Mouse (Mus musculus) 3T3-L1 (cell line): ENCODE measurements at regions not wholly inside any gene's neighbourhood (a gene's known extent, or its start where the extent isn't known, plus 50 kb on each side); places are given as distances from the start of the nearest gene placed in this dataset.
"Not testable (repeated sequence)": the region's sequence is repeated elsewhere in the genome, so short reads cannot be mapped to it uniquely, and the experiment has no call there.

Source experiments
- DNase-seq: peaks from one replicate; pipeline ENCODE4 v3.0.0-alpha.2; 2015; ENCODE audit warnings: low read depth, low spot score

DNA sequence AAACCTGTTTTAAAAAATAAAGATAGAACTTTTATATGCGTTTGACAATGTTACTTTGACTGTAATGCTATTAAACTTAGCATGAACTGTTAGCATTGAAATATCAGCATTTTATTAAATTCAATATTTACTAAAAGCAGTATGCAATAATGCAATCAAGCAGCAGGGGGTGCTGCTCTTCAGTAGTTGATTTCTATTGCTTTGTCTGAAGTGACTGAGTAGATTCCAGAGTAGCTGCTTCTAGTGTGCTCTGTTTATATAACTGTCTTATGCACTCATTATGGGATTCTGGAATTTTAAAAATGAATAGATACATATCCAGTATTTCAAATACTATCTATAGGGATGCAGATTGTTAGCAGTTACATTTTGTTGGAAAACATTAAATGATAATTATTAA is 146.2 kb downstream of the Gm28710 start:
- DNase-seq = peak; percentile 74

DNA sequence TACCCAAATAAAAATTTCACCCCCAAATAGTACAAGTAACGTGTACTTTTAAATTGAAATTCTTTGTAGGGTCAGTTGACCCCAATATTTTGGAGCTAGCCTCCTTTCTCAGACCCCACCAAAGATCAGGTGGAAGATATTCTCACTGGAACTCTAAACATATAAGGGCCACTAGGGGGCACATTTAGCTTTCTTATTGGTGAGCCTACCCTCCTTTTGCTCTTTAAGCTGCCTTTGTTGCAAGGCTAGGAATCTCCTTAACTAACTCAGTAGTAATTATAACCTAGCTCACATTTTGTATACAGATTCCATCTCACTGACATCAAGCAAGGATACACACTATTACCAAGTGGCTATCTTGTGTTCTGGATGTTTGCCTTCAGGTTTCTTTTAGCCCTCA is 155.8 kb downstream of the Gm28710 start:
- DNase-seq = peak; percentile 73

DNA sequence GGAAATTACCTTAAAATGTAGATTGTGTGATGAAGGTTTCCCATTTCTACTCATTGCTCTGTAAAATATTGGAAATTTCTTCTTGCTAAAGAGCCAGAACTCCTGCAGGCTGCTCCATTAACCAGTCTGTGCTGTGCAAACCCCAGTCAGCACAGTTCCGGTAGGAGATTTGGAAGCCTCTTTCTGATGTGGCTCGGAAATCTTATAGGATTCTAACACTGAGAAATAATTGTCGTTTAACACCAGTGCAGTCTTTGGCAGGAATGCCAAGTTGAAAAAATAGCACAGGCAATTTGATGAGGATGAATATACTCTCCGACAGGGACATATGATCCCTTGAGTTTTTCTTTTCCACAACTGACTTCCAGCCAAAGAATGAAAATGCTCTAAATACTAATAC is 176.1 kb downstream of the Gm28710 start:
- DNase-seq = no peak

DNA sequence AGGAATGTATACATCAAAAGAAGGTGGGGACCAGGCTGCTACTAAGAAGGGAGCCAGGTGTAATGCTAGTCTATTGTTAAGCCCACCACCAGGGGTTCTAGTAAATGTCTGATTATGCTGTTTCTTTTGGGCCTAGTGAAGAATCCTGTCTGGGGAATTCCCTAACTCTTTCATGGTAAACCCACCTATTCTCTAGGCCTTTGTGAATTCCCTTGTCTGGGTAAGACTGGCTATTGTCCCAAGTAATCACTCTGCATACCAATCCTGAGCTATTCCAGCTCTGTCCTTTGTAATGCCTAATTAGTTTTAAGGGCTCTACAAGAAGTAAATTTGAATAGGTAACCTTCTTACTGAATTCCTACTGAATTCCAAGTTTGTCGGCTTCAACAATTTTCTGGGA is 177.2 kb downstream of the Gm28710 start:
- not testable (repeated sequence) for DNase-seq

DNA sequence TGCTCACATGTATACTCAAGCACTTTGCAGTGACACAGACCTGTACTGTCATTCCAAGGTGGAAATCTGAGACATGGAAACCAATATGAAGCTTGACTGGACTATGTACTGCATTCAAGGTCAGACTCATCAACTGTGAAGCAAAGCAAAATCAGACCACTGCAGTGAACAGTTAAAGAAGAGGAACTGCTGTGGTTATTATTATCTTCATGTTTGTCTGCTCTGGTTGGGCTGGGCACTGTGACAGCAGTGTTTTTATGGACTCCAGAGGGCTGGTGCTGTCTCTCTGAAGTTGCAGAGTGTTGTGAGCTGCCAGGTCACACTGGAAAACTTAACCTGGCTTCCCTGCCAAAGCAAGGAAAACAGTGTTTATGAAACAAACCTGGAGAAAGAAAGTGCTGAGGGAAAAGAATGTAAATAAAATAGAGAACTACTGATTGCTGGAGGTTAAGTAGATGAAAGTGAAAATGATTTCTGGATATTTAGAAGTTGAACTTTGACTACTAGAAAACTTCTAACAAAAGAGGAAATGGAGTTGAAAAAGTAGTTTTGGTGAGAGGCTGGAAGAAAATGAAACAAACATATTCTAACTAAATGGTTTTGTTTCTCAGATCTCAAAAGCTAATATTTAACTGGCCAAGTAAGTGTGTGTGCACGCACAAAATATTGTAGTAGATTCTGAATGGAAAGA is 181.7 kb downstream of the Gm28710 start:
- DNase-seq = no peak

DNA sequence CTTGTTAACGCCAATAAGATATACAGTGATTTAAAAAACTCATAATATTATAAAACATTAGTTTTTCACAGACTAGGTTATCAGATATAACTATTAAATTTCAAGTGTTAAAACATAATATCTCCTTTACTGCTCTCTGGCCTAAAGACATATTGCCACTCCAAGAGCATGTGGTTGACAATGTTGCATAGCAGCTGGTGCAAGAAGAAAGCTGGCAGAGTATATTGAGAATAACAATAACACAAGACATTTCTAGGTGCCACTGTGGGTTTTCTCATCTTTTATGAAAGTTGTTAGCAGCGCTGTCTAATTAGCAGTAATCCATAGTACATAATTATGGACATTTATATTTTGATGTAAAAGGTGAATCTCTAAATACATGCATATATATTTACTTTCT is 184.4 kb downstream of the Gm28710 start:
- DNase-seq = no peak

DNA sequence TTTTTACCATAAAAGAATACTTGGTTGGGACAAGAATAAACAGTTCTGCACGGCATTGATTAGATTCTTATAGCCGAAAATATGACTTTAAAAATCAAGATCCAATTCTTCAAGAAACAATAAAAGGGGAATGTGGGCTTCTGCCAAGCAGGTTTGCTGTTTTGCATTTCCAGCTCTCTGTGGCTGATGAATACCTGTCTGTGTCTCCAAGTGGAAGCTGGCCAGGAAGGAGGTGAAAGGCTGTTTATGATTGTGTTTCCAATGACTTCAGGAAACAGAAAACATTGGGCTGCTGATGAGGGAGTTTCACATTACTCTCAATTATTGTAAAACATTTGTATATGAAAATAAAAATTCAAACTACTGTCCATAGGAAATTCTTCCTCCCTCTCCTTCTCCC is 193.3 kb downstream of the Gm28710 start:
- no peak for DNase-seq

DNA sequence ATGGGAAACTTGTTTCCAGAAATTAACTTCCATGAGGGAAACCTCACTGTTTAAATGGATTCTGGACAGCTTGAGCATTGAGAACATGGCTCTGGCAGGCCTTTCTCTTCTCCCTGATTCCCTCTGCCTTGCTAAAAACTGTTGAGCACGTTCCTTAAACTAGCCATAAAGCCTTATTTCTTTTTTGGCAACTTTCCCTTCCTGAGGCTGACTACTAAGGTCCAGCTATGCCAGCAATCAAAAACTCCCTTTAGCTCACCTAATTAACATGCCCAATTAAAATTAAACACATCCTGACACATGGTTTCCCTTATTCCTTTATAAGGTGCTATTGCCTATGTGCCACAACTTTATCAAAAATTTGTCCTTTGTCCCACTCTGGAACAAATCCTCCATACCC is 199.9 kb downstream of the Gm28710 start:
- DNase-seq = no peak

DNA sequence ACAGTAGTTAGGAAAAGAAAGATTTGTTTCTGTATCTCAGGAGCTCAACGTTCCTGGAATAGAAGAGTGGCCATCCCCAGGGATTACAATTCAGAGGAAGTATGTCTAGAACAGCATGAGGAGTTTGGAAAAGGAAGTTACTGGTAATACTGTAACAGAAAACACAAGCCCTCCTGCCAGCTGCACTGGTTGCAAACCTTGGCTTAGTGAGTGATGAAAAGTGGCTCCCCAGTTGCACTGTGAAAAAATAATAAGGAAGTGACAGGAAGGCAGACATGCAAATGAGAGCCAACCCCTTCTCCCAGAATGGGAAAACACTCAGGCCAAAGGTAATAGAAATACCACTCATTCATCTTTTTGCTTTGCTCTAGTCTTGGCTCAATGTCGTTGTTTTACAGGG is 207.6 kb downstream of the Gm28710 start:
- no peak for DNase-seq

DNA sequence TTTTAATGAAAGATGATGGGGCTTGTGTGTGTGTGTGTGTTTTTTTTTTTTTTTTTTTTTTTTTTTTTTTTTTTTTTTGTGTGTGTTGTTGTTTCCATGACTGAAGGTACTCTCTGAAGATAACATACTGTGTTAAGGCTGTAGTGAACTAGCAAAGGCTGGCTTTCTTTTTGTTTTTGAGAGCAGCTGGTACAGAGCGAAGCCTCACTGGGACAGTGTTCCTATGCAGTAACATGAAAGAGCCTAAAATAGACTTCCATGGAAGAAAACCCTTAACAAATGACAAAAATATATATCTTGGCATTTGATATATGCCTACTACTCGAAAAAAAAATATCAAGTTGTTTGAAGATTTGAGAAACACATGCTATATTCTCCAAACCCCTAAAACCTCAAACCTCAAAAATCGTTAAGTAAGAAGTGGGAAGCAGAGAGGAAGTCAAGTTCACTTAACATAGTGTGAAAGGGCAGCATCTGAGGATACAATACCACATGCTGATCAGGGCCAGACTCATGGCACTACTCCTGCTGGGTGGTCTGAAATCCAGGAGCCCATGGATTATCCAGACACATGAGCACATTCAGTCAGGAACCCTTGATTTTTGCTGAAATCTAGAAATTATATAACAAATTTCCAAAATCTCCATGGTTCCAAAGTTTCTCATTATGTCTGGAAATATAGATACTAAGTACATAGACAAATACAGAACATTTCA is 215.4 kb downstream of the Gm28710 start:
- no peak for DNase-seq

DNA sequence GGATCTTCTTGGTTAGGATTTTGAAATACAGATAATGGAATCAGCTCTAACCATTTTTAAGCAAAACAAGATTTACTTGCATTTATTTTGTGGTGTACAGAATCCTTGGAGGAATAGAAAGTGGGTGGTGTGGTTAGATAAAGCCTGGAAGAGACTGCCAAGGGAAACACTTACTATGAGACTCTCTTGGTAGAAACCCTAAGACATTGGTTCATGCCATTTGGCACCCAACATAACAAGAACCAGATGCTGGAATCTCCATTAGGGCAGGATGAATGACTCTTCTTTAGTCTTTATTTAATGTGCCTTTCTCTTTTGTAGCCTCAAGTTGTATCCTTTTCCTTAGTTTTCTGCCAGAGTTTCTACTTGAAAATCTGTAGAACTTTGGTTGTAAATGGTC is 230.0 kb downstream of the Gm28710 start:
- DNase-seq = peak; percentile 80

DNA sequence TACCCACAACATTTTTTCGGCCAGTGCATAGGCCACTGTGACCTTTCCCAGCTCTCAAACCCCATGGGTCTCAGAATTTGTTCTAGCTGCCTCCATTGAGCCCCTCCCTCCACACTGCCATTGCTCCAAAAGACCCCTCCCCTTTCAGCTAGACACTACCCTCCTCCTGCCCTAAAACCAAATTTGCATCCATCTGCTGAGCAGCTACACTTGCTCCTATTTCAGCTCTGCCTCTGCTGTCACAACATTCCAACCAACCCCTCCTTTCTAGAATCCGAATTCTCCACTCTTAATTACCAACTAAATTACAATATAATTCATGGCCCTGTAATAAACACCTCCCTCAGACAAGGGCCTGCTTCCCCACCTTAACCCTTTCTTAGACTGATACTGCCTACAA is 262.3 kb downstream of the Gm28710 start:
- no peak for DNase-seq

DNA sequence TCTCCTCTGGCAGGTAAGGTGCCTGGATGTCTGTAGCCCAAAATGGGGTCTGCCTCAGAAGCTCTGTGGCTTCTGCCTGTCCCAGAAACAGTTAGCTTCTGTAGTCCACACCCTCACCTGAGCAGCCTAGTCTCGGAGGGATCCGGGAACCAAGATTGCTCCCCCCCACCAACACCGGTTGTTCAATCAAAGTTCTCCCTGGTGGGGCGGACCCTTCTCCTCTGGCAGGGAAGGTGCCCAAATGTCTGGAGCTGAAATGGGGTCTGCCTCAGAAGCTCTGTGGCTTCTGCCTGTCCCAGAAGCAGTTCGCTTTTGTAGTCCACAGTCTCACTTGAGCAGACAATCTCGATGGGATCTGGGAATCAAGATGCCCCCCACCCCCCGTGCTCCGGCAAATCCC is 273.0 kb downstream of the Gm28710 start:
- no peak for DNase-seq

DNA sequence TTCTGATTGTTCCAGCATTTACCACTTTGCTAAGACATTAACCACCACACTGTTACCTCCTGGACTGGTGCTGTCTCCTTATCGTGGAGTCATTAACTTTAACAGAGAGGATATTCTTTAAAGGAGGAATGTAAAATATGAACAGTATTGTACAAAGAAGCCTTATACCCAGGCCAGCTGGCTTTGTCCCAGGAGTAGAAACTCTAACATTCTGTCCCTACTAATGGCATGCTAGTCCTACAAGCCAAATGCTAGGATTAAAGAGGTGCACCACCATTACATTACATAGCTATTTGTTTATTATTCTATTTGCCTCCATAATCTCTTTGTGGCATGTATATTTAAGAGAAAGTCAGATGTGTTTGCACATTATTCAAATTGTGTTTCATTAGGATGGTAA is 288.8 kb downstream of the Gm28710 start:
- DNase-seq = peak; percentile 5

DNA sequence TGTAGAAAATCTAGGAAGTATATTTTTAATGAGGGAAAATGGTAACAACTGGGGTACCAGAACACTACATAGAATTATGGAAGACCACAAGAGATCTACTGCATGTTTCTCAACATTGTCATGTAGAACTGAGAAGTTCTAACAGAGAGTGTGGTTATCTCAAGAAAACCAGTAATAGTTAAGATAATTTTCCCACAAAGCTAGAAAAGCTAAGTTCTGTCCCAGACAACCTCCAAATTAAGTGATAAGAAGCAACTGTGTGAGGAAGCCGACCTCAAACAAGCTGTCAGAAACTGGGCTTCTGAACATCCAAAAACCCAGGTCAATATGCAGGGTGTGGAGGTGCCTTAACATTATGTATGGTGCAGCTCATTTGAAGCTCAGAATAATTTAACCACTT is 261.4 kb upstream of the Speer4f2 start:
- DNase-seq = no peak

DNA sequence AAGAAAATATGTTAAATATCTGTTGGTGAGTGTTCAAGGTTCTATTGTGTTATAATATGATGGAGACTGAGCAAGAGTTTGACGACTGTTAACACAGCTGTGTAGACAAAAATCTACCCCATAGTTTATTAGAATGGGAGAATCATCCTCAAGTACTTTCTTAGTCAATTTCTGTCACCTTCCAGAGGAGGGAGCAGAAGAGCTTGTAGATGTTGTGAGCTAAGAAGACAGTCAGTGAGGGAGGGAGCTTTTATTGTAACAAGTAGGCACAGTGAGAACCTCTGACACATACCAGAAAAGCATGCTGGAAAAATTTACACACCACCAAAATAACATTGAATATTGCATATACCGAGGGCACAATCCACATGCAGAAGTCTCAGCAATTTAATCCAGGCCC is 261.0 kb upstream of the Speer4f2 start:
- DNase-seq = peak; percentile 74

DNA sequence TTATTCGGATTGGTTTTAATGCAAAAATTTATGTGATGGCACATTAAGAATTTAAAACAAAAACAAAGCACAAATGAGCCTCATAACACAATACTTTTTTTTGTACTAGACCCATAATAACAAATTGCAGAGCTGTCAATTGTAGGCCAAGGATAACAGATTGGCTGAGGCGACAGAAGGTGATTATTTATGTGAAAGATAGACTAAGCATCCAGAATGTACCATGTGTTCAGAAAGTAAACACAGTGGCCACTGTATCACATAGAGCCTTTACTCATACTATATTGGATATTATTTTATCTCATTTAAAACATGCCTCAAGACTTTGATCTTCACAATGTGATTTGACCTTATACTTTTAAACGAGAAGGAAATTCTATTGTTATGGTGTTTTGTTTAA is 257.9 kb upstream of the Speer4f2 start:
- no peak for DNase-seq

DNA sequence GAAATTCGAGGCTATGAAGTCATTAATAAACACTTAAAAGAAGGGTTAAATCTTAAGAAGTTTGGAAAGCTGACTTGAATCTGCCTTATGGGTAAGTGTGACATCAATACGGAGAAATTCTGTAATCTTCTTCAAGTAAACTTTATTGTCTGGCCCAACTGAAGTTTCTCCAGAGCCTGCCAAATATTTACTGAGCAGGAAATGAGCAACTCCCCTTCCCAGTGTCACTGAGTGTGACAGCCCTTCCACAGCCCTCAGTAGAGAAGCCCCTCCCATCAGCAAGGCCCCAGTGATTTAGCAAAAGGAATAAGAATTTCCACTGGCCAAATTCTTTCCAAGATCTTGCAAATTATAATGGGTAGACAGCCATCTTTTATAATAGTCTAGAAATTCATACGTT is 256.9 kb upstream of the Speer4f2 start:
- peak; percentile 36 for DNase-seq

DNA sequence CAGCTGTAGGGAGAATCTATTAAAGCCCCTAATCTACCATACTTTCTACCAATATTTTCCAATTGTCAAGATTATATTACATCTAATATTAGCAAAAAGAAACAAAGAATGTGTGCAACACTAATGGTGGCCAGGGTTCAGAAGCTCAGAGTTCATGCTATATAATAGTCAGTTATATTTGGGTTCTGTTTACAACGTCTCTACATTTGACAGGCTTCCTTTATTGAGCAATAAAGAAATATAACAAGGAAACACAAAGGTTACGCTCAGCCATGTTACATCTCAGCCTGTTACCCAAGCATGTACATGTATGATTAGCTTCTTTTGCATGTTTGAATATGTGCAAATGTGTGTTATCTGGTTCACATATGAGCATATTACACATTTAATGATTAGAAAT is 247.7 kb upstream of the Speer4f2 start:
- no peak for DNase-seq

DNA sequence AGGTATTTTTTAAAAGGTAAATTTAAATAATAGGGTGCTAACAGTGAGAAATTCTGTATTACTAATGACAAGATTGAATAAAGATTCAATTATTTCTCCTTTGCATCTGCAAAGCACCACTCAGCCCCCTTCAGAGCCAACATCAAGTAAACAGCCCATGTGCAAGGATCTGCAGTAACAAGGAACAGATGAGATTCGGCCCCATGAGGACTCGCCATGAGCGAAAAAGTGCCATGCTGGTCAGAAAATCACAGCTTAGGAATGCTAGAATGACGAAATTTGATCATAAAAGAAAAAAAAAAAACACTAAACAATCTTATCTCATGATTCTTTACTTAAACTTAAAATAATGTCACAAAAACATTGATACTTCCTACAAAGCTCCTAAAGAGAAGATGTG is 245.5 kb upstream of the Speer4f2 start:
- DNase-seq = peak; percentile 85

DNA sequence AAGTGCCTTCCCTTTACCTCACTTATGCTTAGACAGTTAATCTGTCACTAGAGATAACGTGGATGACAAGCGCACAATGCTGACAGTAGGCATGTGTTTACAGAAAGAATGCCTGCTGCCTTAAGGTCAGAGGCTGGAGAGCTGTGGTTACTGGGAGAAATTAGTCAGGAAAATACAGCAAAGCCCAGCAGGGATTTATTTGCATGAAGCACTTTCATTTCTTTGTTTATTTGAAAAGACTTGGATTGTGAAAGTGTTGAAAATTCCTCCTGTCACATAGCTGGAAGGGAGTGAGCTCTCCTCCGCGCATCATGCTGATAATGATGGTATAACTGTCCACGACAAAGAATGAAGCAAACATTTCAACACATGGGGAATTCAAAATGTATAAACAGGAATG is 237.5 kb upstream of the Speer4f2 start:
- DNase-seq = peak; percentile 75

DNA sequence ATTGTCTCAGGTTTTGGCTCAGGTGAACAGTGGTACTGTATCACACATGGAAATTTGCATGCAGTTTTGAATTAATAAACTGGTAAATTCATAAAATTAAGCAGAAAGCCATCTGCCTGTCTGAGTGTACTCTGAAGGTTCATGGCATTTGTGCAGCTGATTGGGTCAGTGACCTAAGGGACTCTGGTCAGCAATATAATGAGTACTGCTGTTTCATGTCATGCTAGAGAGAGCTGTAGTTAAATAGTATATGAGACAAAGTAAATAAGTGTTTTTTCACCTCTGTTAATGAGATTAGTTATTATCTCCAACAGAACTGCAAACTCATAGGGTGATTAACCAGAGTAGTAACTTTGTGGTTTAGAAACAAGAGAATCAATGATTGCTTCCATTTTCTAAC is 231.4 kb upstream of the Speer4f2 start:
- DNase-seq = no peak

DNA sequence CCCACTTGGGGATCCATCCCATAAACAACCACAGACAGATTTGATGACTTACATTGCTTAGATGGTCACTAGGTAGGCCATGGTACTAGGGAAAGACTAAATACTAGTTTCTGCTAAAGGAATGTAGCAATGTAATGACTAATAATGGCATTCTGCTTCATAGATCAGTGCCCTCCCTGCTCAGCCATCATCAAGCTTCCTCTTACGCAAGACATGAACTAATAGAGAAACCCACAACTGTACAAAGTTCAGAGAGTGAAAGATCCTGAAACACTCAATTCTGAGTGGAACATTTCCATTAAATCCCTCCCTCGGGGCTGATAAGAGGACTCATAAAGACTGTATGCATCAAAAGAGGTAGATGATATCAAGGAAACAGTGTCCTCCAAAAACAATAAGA is 198.4 kb upstream of the Speer4f2 start:
- peak; percentile 70 for DNase-seq

DNA sequence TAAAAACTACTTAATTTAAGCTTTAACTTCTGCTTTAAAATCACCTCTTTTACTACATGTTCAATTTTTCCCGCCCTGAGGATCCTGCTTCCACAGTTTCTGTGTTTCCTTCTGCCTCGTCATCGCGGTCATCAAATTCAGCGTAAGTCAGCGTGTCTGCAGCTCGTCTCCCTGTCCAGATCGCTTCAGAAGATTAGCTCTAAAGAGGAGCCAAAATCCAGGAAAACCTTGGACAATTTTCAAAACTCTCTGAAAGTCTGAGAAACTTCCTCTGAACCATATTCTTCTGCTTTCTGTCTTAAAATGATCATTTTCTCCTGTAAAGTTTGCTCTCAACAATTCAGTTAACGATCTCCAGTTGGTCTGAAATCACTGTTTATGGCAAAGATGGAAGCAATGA is 196.2 kb upstream of the Speer4f2 start:
- DNase-seq = peak; percentile 47
